Mouse (Mus musculus): Measurements from ENCODE around the gene Cyth2.

- no peak for TF ChIP-seq CTCF (IDR thresholded peaks at IDR 0.05; ENCODE audit: low read depth)
- no peak for TF ChIP-seq EP300 (IDR thresholded peaks at IDR 0.05; ENCODE audit: low read depth)
Measured at GRCm38 (mm10) chr7:45798931-45799330, 15.4 kb downstream of the Cyth2 start.

Data from liver, postnatal 0 days (tissue).